ENCODE assay signal across 22 mouse cellular contexts in genomic region chr15:103128056-103128833, GRCm38 (mm10). TPM values are rescaled to one million over a fixed set of nuclear protein-coding genes. Genes with fewer than 3 reads are reported as not detected.
DNase-seq lines count a peak whose midpoint lies in the region; ATAC-seq and TF ChIP-seq lines count a peak whose summit lies in the region.
"Had no signal": no experiment of that assay in that cellular context is flagged by ENCODE, and none has a peak within 500 bp of the region (broad histone marks: within the 10 kb centered on the region; RNA-seq: fewer than 3 reads in every experiment).

No protein-coding gene starts in this region.

- no peaks in the 10 kb centered on the region for H3K79me2 ChIP-seq in MEL (ENCODE audit: control insufficient read depth, insufficient read depth, low read length, poor library complexity)

- peaks cover 47% of the 10 kb centered on the region for H3K4me1 ChIP-seq in kidney, embryonic 16.5 days (ENCODE audit: insufficient read depth, low read length)
- peaks cover 10 to 33% of the 10 kb centered on the region in 2 experiments for H3K4me1 ChIP-seq in MEL (ENCODE audit: control insufficient read depth in 1 of 2, insufficient read depth in 2 of 2, low read length in 2 of 2)
- H3K4me1 ChIP-seq in embryonic fibroblast, embryonic 13.5 days (ENCODE audit: control insufficient read depth, insufficient read depth, low read length), result peaks cover 14% of the 10 kb centered on the region
- H3K4me1 ChIP-seq in neural tube, embryonic 14.5 days (ENCODE audit: control insufficient read depth, insufficient read depth, low read length), result peaks cover 6% of the 10 kb centered on the region

- no peak overlapping the region for H3K4me3 ChIP-seq in kidney, embryonic 16.5 days (ENCODE audit: low read length)
- no peak overlapping the region for H3K4me3 ChIP-seq in MEL (ENCODE audit: control insufficient read depth in 1 of 2, insufficient read depth in 1 of 2, low read depth in 2 of 2, low read length in 2 of 2)
- H3K4me3 ChIP-seq in embryonic fibroblast, embryonic 13.5 days (ENCODE audit: insufficient read depth, low read length), result no peak overlapping the region
- no peak overlapping the region for H3K4me3 ChIP-seq in neural tube, embryonic 14.5 days (ENCODE audit: low read depth, low read length)
- H3K4me3 ChIP-seq: heart, adult 2 months; left cerebral cortex, adult 2 months; neural tube, embryonic 12.5 days had no signal

- H3K9ac ChIP-seq in kidney, embryonic 16.5 days (replicated peaks; ENCODE audit: low read length), result peak overlapping the region; percentile 27; the same call in 1 of the 2 replicates
- H3K9ac ChIP-seq in MEL (ENCODE audit: control insufficient read depth, low read depth, low read length, poor library complexity, severe bottlenecking), result peak overlapping the region; percentile 3; the same call in 1 of the 2 replicates
- no peak overlapping the region for H3K9ac ChIP-seq in neural tube, embryonic 14.5 days (replicated peaks; ENCODE audit: low read depth, low read length)
- H3K9ac ChIP-seq: forebrain, postnatal 0 days; liver, postnatal 0 days; neural tube, embryonic 12.5 days had no signal

- 24% methylated on average over 1 of the region's 1 CpGs for WGBS in kidney, embryonic 16.5 days
- WGBS in neural tube, embryonic 14.5 days, result 33% methylated on average over 1 of the region's 1 CpGs

- H3K9me3 ChIP-seq in kidney, embryonic 16.5 days (ENCODE audit: low read length), result 0 out of 2 replicates have a peak, but pooled peaks cover 3% of the 10 kb centered on the region
- H3K9me3 ChIP-seq in MEL (replicated peaks; ENCODE audit: insufficient read depth, low read length), result no peaks in the 10 kb centered on the region
- no peaks in the 10 kb centered on the region for H3K9me3 ChIP-seq in neural tube, embryonic 14.5 days (ENCODE audit: control insufficient read depth, low read length)

- no peak for TF ChIP-seq RAD21 in MEL (IDR thresholded peaks at IDR 0.05; ENCODE audit: low read depth, low read length)

- TF ChIP-seq CTCF in MEL (IDR thresholded peaks at IDR 0.05 in 2 of 3, conservative IDR thresholded peaks at IDR 0.05 in 1 of 3; ENCODE audit: control insufficient read depth in 1 of 3, insufficient read depth in 1 of 3, low read depth in 2 of 3, low read length in 3 of 3, poor library complexity in 1 of 3, severe bottlenecking in 1 of 3), result no peak
- no peak for TF ChIP-seq CTCF in embryonic fibroblast, embryonic 13.5 days (IDR thresholded peaks at IDR 0.05; ENCODE audit: borderline replicate concordance, insufficient read depth, low read length)

- H3K27ac ChIP-seq in kidney, embryonic 16.5 days (ENCODE audit: low read length), result 0 out of 2 replicates have a peak overlapping the region, but pooled peaks have one; percentile 11
- H3K27ac ChIP-seq in MEL (ENCODE audit: control insufficient read depth, low read depth, low read length), result peak overlapping the region; percentile 70
- H3K27ac ChIP-seq in embryonic fibroblast, embryonic 13.5 days (ENCODE audit: insufficient read depth, low read length), result 0 out of 2 replicates have a peak overlapping the region, but pooled peaks have one; percentile 45
- peak overlapping the region; percentile 60 for H3K27ac ChIP-seq in neural tube, embryonic 14.5 days (ENCODE audit: low read depth, low read length)
- H3K27ac ChIP-seq: heart, adult 2 months; left cerebral cortex, adult 2 months; neural tube, embryonic 12.5 days had no signal

- intact Hi-C loops in heart, postnatal 25 days (cut with DNase I), result loop anchor here (10.0 kb wide), 1 partner anchor 363 kb away; no protein-coding TSS in a partner anchor

- ATAC-seq in kidney, embryonic 16.5 days (ENCODE audit: low FRiP score, low TSS enrichment), result no peak
- ATAC-seq in neural tube, embryonic 14.5 days (ENCODE audit: low read depth), result no peak
- ATAC-seq in erythroblast, adult 5-6 weeks (replicated peaks; ENCODE audit: low FRiP score, poor library complexity, severe bottlenecking), result no peak
- ATAC-seq: CD4-positive, CD25-positive, alpha-beta regulatory T cell, adult 4 months; forebrain, postnatal 0 days; liver, postnatal 0 days had no signal

- H3K36me3 ChIP-seq in kidney, embryonic 16.5 days (ENCODE audit: insufficient read depth, low read length), result no peaks in the 10 kb centered on the region
- peaks cover 0 to 28% of the 10 kb centered on the region in 2 experiments; a peak in 2 of 4 replicates for H3K36me3 ChIP-seq in MEL (ENCODE audit: control insufficient read depth in 1 of 2, insufficient read depth in 2 of 2, low read length in 2 of 2)
- H3K36me3 ChIP-seq in neural tube, embryonic 14.5 days (ENCODE audit: control insufficient read depth, insufficient read depth, low read length), result 0 out of 2 replicates have a peak, but pooled peaks cover 3% of the 10 kb centered on the region
- H3K36me3 ChIP-seq: G1E had no signal

- peak; percentile 61 to 76 for TF ChIP-seq EP300 in MEL (IDR thresholded peaks at IDR 0.05; ENCODE audit: low read depth in 1 of 2, low read length in 2 of 2)

- no peak for DNase-seq in kidney, adult 8-10 months
- peak; percentile 89 for DNase-seq in MEL (ENCODE audit: low read depth, low spot score)
- DNase-seq in heart, postnatal 25 days (ENCODE audit: low spot score), result no peak
- DNase-seq in cerebellum, adult 9-11 months, result no peak
- DNase-seq: adrenal gland, postnatal 14 days; cerebellum, adult 18-20 months; forebrain, postnatal 0 days; gastrocnemius, postnatal 10 days; heart, adult 2 months; kidney, postnatal 14 days; liver; liver, postnatal 0 days; lung, postnatal 36 days; thymus, postnatal 25 days had no signal

- no peak for TF ChIP-seq POLR2A in MEL (IDR thresholded peaks at IDR 0.05; ENCODE audit: control insufficient read depth in 1 of 2, insufficient read depth in 1 of 2, low read depth in 1 of 2, low read length in 2 of 2, poor library complexity in 1 of 2)
- TF ChIP-seq POLR2A in embryonic fibroblast, embryonic 13.5 days (IDR thresholded peaks at IDR 0.05; ENCODE audit: low read depth, low read length), result no peak

- H3K27me3 ChIP-seq in kidney, embryonic 16.5 days (ENCODE audit: insufficient read depth, low read length), result peaks cover 6% of the 10 kb centered on the region; the same call in 1 of the 2 replicates
- no peaks in the 10 kb centered on the region; a peak in 1 of 4 replicates for H3K27me3 ChIP-seq in MEL (ENCODE audit: control insufficient read depth in 1 of 2, insufficient read depth in 2 of 2, low read length in 2 of 2)
- no peaks in the 10 kb centered on the region for H3K27me3 ChIP-seq in neural tube, embryonic 14.5 days (ENCODE audit: control insufficient read depth, insufficient read depth, low read length)

- H3K4me2 ChIP-seq in kidney, embryonic 16.5 days (replicated peaks; ENCODE audit: low read depth, low read length), result no peak overlapping the region
- no peak overlapping the region for H3K4me2 ChIP-seq in neural tube, embryonic 14.5 days (ENCODE audit: low read depth, low read length)
- H3K4me2 ChIP-seq: neural tube, embryonic 12.5 days had no signal

TF ChIP-seq in MEL, 35 proteins besides CTCF, POLR2A, EP300 and RAD21:
- TF ChIP-seq ETS1 (IDR thresholded peaks at IDR 0.05; ENCODE audit: low read depth, low read length) (peak; percentile 76), USF2 (IDR thresholded peaks at IDR 0.05; ENCODE audit: borderline replicate concordance in 1 of 2, insufficient read depth in 1 of 2, low read depth in 1 of 2, low read length in 2 of 2) (0 out of 4 replicates have a peak, but pooled peaks of 1 of the 2 experiments have one; percentile 13), SIN3A (IDR thresholded peaks at IDR 0.05; ENCODE audit: low read length) (peak; percentile 73; the same call in 1 of the 2 replicates), NRF1 (IDR thresholded peaks at IDR 0.05; ENCODE audit: insufficient read depth, low read depth, low read length, poor library complexity, severe bottlenecking) (0 out of 2 replicates have a peak, but pooled peaks have one; percentile 7), UBTF (IDR thresholded peaks at IDR 0.05; ENCODE audit: borderline replicate concordance, insufficient read depth, low read depth, low read length) (no peak), ZNF384 (IDR thresholded peaks at IDR 0.05; ENCODE audit: low read depth, low read length) (0 out of 2 replicates have a peak, but pooled peaks have one; percentile 13), MAFK (IDR thresholded peaks at IDR 0.05; ENCODE audit: borderline replicate concordance, low read depth, low read length) (no peak), MYC (IDR thresholded peaks at IDR 0.05; ENCODE audit: low read depth, low read length) (peak; percentile 58; the same call in 1 of the 2 replicates), MAX (IDR thresholded peaks at IDR 0.05; ENCODE audit: low read length) (peak; percentile 37), GATA1 (IDR thresholded peaks at IDR 0.05; ENCODE audit: low read depth, low read length) (peak; percentile 84), GABPA (IDR thresholded peaks at IDR 0.05; ENCODE audit: low read depth, low read length) (no peak)

RNA-seq across cellular contexts. Expression of gene Smug1, which starts 38.6 kb away (rescaled TPM):
- polyA plus RNA-seq in kidney, embryonic 16.5 days (2015; fragmentation: Nextera tagmentation; extraction: Ambion mirVana), result 19.8 and 20.5 TPM in 2 replicates
- total RNA-seq in MEL (2012; rRNA removed), result 3.8 and 5.2 TPM in 2 replicates
- 1 to 10 TPM in 1 of 2 experiments, not detected in 1; 4.6 TPM for polyA plus RNA-seq in MEL (2012; ENCODE audit: insufficient read depth in 1 of 2, insufficient read length in 2 of 2, low read depth in 1 of 2, low replicate concordance in 2 of 2, missing spikeins in 1 of 2)
- polyA plus RNA-seq in embryonic fibroblast, embryonic 13.5 days (2011; ENCODE audit: insufficient read length, low read depth, missing spikeins), result 10.4 and 11.0 TPM in 2 replicates
- 19.2 and 28.0 TPM in 2 replicates for polyA plus RNA-seq in neural tube, embryonic 14.5 days (2014; fragmentation: Nextera tagmentation; extraction: Ambion mirVana)
- total RNA-seq in heart, postnatal 25 days (2021), result 10 to 100 TPM; 12.2 to 14.1 TPM
- total RNA-seq in erythroblast, adult 5-6 weeks (2015; ENCODE audit: low replicate concordance), result 1.5 TPM in 1 of 2 replicates, not detected in the other
- 0.70 and 1.0 TPM in 2 replicates for total RNA-seq in erythroblast, adult 5-6 weeks (2017; ENCODE audit: low replicate concordance)

Comparison
In these comparisons a context has a peak if more than half of its experiments do, and no peak if none do; other contexts are left out.
1. H3K27ac ChIP-seq: peak in every context shown above with its lines; median percentile 70 in MEL; 60 in neural tube, embryonic 14.5 days; 45 in embryonic fibroblast, embryonic 13.5 days; 11 in kidney, embryonic 16.5 days.